Mouse (Mus musculus): ENCODE results near the gene Rngtt.

- TF ChIP-seq ZKSCAN1 (IDR thresholded peaks at IDR 0.05; ENCODE audit: low read depth, low read length) (no peak), POLR2A (IDR thresholded peaks at IDR 0.05; ENCODE audit: control insufficient read depth in 1 of 2, insufficient read depth in 1 of 2, low read depth in 1 of 2, low read length in 2 of 2, poor library complexity in 1 of 2) (no peak), CHD1 (IDR thresholded peaks at IDR 0.05; ENCODE audit: low read depth, low read length) (no peak), SIN3A (IDR thresholded peaks at IDR 0.05; ENCODE audit: low read length) (no peak)
Observed at GRCm38 (mm10) chr4:33289106-33289650, 20.9 kb upstream of the Rngtt start.
